In genomic region chr8:108911511-108911910, GRCm38 (mm10) we compare ENCODE assay signal across 8 mouse cellular contexts.
DNase-seq lines count a peak whose midpoint lies in the region; ATAC-seq lines count a peak whose summit lies in the region.

No protein-coding gene starts in this region.

- intact Hi-C loops in left cerebral cortex, postnatal 4 days (cut with DNase I), result no loop called here

- H3K4me2 ChIP-seq in hindbrain, embryonic 16.5 days (ENCODE audit: low read length), result no peak overlapping the region

- no peak overlapping the region for H3K9ac ChIP-seq in hindbrain, embryonic 16.5 days (ENCODE audit: low read depth, low read length)

- no peak for ATAC-seq in hindbrain, embryonic 16.5 days
- peak; percentile 91 for ATAC-seq in inflammation-experienced regulatory T-cells, adult 6 months

- peaks cover 41% of the 10 kb centered on the region for H3K4me1 ChIP-seq in hindbrain, embryonic 10.5 days (replicated peaks)
- peaks cover 11% of the 10 kb centered on the region for H3K4me1 ChIP-seq in hindbrain, embryonic 16.5 days (ENCODE audit: control insufficient read depth, insufficient read depth, low read depth, low read length)

- no peaks in the 10 kb centered on the region for H3K27me3 ChIP-seq in hindbrain, embryonic 10.5 days (ENCODE audit: insufficient read depth, poor library complexity, severe bottlenecking)
- H3K27me3 ChIP-seq in hindbrain, embryonic 16.5 days (replicated peaks; ENCODE audit: control insufficient read depth, insufficient read depth, low read length), result no peaks in the 10 kb centered on the region

- H3K9me3 ChIP-seq in hindbrain, embryonic 10.5 days, result no peaks in the 10 kb centered on the region
- H3K9me3 ChIP-seq in hindbrain, embryonic 16.5 days (ENCODE audit: control insufficient read depth, low read length), result no peaks in the 10 kb centered on the region

- no peak overlapping the region for H3K27ac ChIP-seq in hindbrain, embryonic 10.5 days
- no peak overlapping the region for H3K27ac ChIP-seq in hindbrain, embryonic 16.5 days (ENCODE audit: low read depth, low read length)

- H3K36me3 ChIP-seq in hindbrain, embryonic 10.5 days, result peaks cover 17% of the 10 kb centered on the region
- H3K36me3 ChIP-seq in hindbrain, embryonic 16.5 days (ENCODE audit: control insufficient read depth, insufficient read depth, low read length), result no peaks in the 10 kb centered on the region

- peak; percentile 86 for DNase-seq in hindbrain, embryonic 10.5 days (ENCODE audit: low spot score)
- peak; percentile 84 to 85 for DNase-seq in cerebellum, adult 18-20 months
- peak; percentile 52 to 80 for DNase-seq in frontal cortex, postnatal 10 days (ENCODE audit: low spot score in 2 of 2)
- peak; percentile 90 for DNase-seq in left cerebral cortex, postnatal 4 days
- DNase-seq in monocyte, adult 2 months (ENCODE audit: low read depth in 1 of 2, low spot score in 2 of 2), result peak; percentile 48 to 67
- DNase-seq in spleen, postnatal 14 days (ENCODE audit: low spot score in 2 of 2), result peak; percentile 54 to 75

- WGBS in hindbrain, embryonic 10.5 days, result 14% methylated on average over 6 of the region's 6 CpGs
- WGBS in hindbrain, embryonic 16.5 days, result 6% methylated on average over 6 of the region's 6 CpGs

- H3K4me3 ChIP-seq in hindbrain, embryonic 10.5 days, result no peak overlapping the region
- H3K4me3 ChIP-seq in hindbrain, embryonic 16.5 days (ENCODE audit: low read length), result no peak overlapping the region
